Mouse (Mus musculus) hematopoietic stem cell, adult 5-6 weeks (primary cell): ENCODE results near the gene Arrb1. TPM values are rescaled to one million over a fixed set of nuclear protein-coding genes. Genes with fewer than 3 reads are reported as not detected.

ENCODE experiments used
- ATAC-seq, 2 experiments: fragments of 125-278 bp in 1 of 2; replicated peaks in 1 of 2; 2 replicates each; pipeline ENCODE4 v1.8.0; 2016 to 2017; ENCODE audit warnings: inconsistent platforms in 2 of 2, mild to moderate bottlenecking in 2 of 2, moderate number of reproducible peaks in 2 of 2, low read depth in 1 of 2, moderate TSS enrichment in 1 of 2; ENCODE audit not compliant: low FRiP score in 2 of 2, poor library complexity in 2 of 2, severe bottlenecking in 2 of 2, insufficient read depth in 1 of 2, low TSS enrichment in 1 of 2
- total RNA-seq: library from RNA; stranded (forward); fragments of 172-1452, 232-1000 nt; gene quantifications from 2 replicates; pipeline ENCODE4 v1.2.3, GENCODE M21; 2017

The Arrb1 gene
- total RNA-seq, 1 experiment from 2014 or later: 77.8 TPM

DNA sequence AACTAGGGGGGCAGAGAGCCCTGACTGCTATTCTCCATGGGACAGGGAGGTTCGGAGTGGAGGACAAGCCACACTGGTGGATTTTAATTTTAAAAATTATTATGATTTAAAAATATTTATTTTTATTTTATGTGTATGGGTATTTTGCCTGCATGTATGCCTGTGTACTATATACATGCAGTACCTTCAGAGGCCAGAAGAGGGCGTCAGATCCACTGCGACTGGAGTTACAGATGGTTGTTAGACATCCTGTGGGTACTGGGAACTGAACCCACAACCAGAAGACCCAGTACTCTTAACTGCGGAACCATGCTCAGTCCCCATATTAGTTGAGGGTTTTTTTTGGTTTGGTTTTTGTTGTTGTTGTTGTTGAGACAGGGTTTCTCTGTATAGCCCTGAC is 63.5 kb downstream of the Arrb1 start:
- ATAC-seq: no peak

DNA sequence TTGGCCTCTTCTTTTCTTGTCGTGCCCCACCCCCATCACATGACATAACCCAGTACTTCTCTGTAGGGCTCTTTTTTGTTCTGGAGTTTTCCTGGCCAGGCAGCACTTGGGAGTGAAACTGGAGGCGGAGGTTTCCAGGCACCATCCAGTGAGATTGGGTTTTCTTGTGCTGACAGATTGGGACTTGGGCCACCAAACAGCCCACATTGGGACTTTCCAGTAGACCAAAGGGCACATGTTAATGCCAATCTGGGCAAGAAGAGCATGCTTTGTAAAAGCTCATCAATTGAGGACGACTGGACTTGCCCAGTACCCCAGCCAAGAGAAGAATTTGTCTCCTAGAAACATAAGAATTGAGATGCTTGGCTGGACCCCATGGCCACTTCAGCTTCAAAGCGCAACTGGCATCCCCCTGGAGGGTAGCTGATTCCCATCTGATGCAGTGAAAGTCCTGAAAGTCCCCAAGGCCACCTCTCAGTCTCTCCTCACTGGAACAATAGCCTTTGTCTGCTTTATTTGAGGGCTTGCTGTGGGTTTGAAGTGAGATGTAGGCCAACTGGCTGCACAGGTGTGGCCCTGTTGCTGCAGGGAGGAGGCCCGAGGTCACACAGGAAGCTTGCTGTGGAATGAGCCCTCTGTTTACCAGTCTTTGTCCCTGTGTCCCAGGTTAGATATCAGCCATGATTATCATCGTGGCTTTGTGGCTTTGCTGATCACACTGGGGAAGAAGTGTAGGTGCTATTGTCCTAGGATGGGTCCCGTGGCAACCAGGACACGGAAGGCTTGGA is 68.8 kb downstream of the Arrb1 start:
- no peak for ATAC-seq

DNA sequence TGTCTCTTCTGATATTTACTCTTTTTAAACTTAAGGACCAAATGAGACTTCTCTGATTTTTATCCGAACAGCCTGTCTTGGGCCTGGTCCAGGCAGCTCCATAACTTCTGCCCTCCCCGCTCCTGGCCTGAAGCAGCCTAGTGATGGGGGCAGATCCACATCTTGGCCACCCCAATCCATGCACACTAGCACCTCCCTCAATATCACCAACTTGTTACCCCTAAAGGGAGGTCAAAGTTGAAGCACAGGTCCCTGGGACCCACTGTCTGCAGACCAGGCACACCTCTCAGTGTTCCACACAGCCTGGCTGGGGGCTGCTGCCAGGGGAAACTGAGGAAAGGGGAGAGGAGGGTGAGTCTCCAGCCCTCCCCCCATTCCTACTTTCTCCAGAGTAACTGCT is 69.8 kb downstream of the Arrb1 start:
- ATAC-seq: no peak

DNA sequence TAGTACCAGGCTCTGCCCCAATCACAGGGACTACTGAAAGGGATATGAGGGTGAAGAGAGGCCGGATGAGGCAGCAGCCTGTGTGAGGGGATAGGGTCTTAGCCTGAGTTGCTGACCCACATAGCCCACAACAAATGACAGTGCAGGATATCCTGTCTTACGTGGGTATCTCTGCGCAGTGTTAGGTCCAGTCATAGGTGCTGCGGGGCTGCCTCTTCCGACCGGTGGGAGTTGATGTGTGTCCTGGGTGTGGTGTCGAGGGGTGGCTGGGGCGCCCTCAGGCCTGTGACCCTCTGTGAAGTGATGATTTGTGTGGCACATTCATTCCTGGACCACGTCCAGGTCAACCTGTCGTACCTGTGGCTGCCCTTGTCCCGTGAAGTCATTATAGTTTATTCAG is 71.0 kb downstream of the Arrb1 start:
- ATAC-seq: no peak

DNA sequence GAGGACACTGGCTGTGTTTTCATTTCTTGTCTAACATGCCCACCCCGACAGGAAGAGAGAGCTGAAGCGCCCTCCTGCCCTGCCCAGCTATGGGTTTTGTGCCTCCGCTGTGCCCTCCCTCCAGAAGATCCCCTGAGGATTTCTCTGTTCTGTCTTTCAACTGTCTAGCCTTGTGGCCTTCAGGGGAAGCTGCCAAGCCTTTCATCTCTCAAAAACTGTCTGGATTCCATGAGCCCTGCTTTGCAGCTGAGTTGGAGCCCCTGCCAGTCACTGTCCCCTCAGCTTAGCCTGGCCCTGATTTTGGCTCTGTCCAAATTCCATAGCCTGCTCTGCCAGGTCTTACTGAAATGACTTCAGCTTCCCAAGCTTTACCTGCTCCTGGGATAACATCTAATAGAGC is 71.5 kb downstream of the Arrb1 start:
- ATAC-seq: no peak

DNA sequence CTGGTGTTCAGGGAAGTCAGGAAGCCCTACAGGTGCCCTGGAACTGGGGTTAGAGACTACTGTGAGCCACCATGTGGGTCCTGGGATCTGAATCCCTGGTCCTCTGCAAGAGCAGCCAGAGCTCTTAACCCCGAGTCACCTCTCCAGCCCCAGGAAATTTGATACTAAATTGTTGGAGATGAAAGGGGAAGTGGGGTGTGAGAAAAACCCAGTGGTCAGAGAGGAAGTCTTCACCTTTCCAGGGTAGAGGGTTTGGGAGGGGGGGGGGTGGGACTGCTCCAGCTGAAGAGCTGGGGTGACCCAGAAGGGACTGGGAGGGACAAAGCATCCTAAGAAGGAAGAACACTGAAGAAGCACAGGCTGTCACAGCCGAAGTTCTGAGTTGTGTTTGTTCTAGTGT is 72.4 kb downstream of the Arrb1 start:
- ATAC-seq: 0 out of 4 replicates have a peak, but pooled peaks of 1 of the 2 experiments have one; percentile 7

DNA sequence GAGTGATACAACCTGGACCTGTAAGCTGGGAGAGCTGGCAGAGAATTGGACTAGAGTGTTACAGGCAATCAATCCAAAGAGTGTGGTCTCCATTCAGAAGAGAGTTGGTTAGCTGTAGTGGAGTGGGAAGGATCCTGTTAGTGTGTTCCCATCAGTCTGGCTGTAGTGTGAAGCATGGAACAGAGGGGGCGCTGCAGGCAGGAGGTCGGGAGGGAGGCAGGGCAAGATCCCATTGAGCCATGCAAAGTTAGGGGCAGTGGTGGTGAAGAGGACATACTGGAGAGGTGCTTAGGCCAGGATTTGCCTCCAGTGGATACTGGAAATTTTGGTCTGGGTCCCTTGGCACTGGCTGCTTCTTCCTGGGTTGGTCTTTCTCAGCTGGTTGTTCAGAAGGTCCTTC is 83.0 kb downstream of the Arrb1 start:
- no peak for ATAC-seq

DNA sequence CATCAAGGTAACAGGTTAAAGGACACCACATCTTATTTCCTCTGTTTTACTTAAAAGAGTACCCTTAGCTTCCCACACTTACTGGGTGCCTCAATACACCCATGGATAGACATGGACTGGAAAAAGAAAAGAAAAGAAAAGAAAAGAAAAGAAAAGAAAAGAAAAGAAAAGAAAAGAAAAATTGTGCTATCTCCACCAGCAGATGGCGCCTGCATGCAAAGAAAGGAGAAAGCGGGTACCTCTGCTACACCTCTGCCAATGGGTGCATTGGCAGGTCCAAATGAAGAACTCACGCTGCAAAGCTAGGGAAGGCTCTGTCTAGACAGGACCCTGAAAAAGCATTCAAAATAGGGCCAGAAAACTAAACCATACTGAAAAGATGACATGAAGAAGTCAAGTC is 83.6 kb downstream of the Arrb1 start:
- peak in 1 of 2 experiments; percentile 62; a peak in 2 of 4 replicates for ATAC-seq

DNA sequence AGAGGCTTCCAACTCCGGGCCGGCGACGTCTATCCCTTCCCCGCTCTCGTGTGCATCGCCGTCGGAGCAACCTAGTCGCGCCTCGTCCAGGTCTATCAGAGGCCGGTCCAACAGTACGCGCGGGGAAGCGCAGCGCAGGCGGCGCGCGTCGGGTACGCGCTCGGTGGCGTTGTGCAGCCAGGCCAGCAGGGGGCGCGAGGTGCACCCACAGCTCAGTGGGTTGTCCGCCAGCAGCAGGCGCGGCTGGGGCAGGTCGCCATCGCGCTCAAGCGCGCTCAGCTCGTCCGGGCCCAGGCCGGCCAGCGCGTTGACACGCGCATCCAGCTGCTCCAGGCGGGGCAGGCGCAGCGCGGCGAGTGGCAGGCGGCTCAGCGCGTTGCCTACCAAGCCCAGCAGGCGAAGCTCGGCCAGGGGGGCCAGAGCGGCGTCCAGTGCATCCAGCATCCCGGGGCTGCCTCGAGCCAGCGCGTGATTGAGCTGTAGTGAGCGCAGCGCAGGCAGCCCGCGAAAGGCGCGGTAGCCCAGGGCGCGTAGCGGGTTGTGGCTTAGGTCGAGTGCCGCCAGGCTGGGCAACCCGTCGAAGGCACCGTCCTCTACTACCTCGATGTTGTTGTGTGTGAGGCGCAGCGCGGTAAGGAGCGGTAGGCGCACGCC is 90.6 kb downstream of the Arrb1 start:
- ATAC-seq: peak; percentile 66 to 77

DNA sequence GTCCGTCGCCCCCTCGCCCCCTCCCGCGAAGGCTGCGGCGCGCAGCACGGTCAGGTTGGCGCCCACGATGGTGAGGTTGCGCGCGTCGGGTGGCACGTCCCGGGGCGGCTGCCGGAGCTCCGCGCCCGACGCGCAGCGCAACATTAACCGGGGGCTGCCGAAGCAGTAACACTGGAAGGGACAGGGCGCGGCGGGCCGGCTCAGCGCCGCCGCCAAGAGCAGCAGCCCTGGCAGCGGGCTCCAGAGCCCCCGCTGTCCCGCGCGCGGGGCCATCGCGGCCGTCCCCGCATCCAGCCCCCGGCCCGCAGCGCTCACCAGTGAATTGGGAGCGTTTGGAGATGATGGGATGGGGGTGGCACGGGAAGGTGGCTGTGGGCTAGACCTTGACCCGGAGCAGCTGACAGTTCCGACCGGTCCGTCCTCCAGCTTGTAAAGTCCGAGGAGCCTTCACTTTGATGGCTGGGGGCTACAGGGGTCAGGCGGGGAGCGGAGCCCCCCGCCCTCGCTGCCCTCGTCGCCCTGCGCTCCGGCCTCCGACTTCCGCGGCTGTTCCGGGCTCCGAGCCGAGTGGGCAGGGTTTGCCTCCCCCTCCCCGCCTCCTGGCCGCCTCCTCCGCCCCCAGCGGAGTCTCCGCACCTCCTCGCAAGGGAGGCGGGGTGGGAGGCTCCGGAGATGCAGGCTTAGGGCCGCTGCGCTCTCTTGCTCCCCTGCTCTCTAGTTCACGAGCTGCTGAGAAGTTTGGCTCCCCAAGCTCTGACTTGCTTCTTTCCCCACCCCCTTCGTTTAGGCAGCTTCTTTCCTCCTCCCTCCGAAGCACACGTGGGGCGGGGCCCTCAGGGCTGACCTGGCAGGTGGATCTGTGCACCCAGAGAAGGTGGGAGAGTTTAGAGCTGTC is 91.4 kb downstream of the Arrb1 start, which contains the start of gene Tpbgl:
Gene Tpbgl, minus strand, starts transcription at position 728 of the 895 bp plus-strand sequence.
- ATAC-seq: peak; percentile 30 to 40; a peak in 2 of 4 replicates

DNA sequence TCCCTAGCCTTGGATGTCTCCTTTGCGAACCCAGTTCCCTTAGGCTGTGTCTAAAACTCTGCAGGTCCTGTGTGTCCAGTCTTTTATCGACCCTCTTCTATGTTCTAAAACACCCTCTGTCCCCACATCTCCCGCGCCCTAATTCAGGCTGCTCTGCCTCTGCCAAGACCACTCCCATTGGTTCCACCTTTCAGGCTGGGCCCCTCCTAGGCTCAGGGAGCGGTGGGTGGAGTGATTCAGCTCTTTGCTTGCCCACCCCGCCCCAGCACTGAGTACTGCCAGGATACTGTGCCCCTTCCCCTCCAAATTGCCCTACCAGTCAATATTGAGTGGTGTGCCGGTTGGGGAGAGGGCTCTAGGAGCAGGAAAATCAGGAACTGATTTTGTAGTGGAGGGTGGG is 92.1 kb downstream of the Arrb1 start:
- no peak for ATAC-seq

DNA sequence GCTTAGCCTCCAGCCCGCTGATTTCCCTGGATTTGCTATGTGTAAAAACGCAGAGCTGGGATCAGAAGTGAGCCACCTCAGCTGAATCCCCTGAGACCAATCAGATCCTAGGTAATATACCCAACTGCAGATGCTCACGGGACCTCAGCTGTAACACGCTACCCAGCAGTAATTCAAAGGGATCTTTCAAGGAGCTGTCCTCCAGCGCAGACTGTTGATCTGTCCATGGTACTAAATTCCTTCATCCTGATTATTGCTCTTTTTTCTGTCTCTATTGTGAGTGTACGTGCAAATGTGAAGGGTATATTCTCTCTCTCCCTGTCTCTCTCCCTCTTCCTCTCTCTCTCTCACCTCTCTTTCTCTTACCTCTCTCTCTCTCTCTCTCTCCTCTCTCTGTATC is 97.0 kb downstream of the Arrb1 start:
- ATAC-seq: no peak

DNA sequence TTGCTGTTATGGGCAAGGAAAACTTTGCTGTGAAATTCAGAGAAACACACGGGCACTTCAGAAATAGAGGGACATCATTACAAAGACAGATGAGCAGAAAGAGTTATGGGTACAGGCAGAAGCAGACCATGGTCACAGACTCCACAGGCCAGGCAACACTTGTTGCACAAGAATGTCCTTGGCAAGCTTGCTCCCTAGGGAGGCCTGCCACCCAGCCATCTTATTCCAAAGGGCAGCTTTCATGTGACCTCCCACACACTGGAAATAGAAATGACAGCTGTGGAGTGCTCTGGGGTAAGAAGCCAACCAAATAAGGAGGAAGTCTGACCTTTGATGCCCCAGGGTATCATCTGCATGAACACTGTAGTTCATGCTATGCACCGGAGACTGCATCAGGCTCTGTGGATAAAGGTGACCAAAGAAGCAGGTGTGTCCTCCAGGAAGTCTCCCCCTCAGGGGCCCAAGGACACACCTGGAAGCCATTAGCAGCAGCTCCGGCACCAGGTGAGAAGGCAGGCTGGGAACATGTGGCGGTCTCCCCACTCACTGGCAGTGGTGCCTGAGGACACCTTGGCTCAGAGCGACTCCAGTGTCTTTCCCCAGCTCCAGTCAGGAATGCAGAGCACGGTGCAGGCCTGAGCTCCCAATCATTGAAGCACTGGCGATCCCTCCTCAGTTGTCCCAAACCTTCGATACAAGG is 98.8 kb downstream of the Arrb1 start:
- no peak for ATAC-seq

DNA sequence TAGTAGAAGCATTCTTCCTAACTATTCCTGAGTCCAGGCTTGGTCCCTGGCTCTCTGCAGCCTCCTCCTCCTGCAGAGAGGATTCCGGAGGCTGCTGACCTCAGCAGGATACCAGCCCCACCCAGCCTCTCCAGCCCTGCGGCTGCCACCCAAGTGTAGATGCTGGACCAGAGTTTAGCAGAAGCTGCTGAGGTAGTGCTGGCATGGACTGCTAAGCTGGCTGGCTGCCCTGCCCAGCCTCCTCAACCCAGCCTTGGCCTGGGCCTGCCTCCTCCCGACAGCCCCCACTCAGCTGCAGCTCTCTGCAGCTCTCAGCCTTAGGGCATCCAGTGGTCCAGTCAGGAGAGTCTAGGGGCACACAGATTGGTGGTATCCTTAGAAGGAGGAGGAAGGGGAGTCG is 106.0 kb downstream of the Arrb1 start:
- ATAC-seq: no peak

DNA sequence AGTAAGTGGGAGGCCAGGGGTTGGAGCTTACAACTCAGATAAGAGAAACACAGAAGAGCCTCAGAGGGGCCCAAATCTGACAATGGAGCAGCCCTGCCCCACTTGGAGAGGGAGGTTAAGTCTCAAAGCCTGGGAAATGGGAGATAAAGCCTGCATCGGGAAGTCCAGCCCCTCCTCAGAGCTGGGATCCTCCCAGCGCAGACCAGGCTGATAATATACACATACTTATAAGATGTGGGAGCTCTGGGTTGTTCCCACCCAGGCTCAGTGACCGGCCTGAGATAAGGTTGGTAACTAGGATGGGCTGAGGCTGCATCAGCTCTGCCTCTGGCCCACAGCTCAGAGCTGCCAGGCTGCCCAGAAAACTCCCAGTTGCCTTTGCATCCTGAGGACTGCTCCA is 106.8 kb downstream of the Arrb1 start:
- no peak for ATAC-seq

DNA sequence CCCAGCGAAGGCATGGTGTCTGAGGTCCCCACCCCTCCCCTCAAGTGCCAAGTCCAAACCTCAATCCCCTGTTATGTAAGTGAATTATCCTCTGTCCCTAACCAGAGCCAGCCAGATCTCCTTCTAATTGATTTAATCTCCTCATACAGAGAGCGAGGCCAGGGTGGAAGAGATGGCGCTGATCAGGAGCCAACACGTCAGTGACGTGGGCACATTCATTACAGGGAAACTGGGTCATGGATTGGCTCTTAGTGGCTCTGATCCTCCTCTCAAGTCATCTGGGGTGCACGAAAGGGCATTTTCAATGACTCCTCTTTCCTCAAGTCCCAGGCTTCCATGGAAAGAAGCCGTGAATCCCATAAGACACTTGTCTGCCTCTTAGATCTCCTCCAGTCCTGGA is 109.4 kb downstream of the Arrb1 start:
- ATAC-seq: no peak

DNA sequence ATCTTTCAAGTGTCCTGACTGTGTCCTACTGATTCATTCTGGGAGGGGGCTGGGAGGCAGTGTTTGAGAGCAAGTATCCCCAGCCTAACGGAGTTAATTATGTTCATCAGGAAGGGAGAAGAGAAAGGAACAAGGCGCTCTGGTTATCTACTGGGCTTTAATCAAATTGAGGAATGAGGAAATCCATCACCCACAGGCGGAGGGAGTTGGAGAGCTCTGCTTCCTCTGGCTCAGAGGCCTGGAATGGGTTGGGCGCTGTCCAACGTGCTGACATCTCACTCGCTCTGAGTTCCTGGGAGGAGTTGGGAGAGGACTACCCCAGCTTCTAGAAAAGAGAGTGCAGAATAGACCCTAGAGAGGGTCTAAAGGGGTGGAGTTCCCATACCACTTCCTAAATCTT is 113.4 kb downstream of the Arrb1 start:
- no peak; a peak in 1 of 4 replicates for ATAC-seq
